Mouse (Mus musculus) midbrain, embryonic 10.5 days (tissue): Measurements from ENCODE around the gene Smpd3. TPM values are rescaled to one million over a fixed set of nuclear protein-coding genes. Genes with fewer than 3 reads are reported as not detected.
"Not testable (repeated sequence)": the region's sequence is repeated elsewhere in the genome, so short reads cannot be mapped to it uniquely, and the experiment has no call there.

Source experiments
- DNase-seq: peaks from one replicate; pipeline ENCODE4 v3.0.0-alpha.2; 2017; ENCODE audit warnings: low spot score
- H3K27ac ChIP-seq: fragments of 300-500 bp; sonication (generic); replicated peaks from 2 replicates; pipeline ENCODE4 v1.5.1; 2016; ENCODE audit warnings: mild to moderate bottlenecking
- H3K27me3 ChIP-seq: fragments of 300-500 bp; sonication (generic); 2 replicates; pipeline ENCODE4 v1.6.1; 2016; ENCODE audit warnings: low read depth, mild to moderate bottlenecking; ENCODE audit not compliant: poor library complexity, severe bottlenecking
- H3K36me3 ChIP-seq: fragments of 300-500 bp; sonication (generic); 2 replicates; pipeline ENCODE4 v1.6.1; 2016; ENCODE audit warnings: mild to moderate bottlenecking, moderate library complexity
- H3K4me1 ChIP-seq: fragments of 300-500 bp; sonication (generic); 2 replicates; pipeline ENCODE4 v1.6.1; 2016
- H3K4me3 ChIP-seq: fragments of 300-500 bp; sonication (generic); 2 replicates; pipeline ENCODE4 v1.5.1; 2016; ENCODE audit warnings: mild to moderate bottlenecking, moderate library complexity
- H3K9me3 ChIP-seq: fragments of 300-500 bp; sonication (generic); replicated peaks from 2 replicates; pipeline ENCODE4 v1.6.1; 2016; ENCODE audit warnings: mild to moderate bottlenecking
- WGBS: fragments of 180-500 bp; shearing (Covaris S2); methylation state at CpG from one replicate; pipeline ENCODE4 v1.1.7; 2016; 5-methylcytosine and 5-hydroxymethylcytosine counted together
- polyA plus RNA-seq: library from polyadenylated mRNA; unstranded; fragments of >200 nt; fragmentation: Nextera tagmentation; extraction: Ambion mirVana; gene quantifications from 2 replicates; pipeline ENCODE4 v1.2.1, GENCODE M21; 2016

Smpd3 gene
- polyA plus RNA-seq, 1 experiment from 2014 or later = 10.4 TPM

DNA sequence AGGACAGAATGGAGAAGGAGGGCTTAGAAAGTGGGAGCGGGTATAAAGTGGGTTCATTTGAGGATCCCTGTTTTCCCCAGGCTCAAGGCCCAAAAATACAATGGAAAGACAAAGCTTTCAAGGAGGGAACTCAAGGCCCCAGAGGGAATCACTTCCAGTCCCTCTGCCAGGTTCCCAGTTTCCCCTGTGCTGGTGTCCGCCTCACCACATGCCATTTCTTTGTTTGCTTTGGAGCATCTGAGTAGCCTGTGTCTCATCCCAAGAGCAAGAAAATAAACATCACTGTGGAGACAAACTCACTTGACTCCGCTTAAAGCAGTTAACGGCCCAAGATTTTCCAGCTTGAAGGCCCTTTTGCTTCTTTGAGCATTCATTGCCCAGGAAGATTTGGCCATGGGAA, 20.7 kb downstream of the Smpd3 start:
- H3K4me1 ChIP-seq = peaks cover 32% of the 10 kb centered on the region
- 55% methylated on average over 4 of the region's 4 CpGs for WGBS
- peaks cover 12% of the 10 kb centered on the region for H3K27me3 ChIP-seq

GRCm38 (mm10) chr8:106316506-106316905, 21.3 kb downstream of the Smpd3 start:
- DNase-seq = no peak
- Histone ChIP-seq H3K4me3 (no peak overlapping the region), H3K4me1 (peaks cover 28% of the 10 kb centered on the region), H3K27ac (no peak overlapping the region), H3K9me3 (no peaks in the 10 kb centered on the region), H3K36me3 (no peaks in the 10 kb centered on the region), H3K27me3 (peaks cover 12% of the 10 kb centered on the region)
- 81% methylated on average over 10 of the region's 10 CpGs for WGBS

More for the DNA sequence above, 20.7 kb downstream of the Smpd3 start:
- DNase-seq = no peak
- H3K9me3 ChIP-seq = no peaks in the 10 kb centered on the region
- no peak overlapping the region for H3K4me3 ChIP-seq
- 0 out of 2 replicates have a peak overlapping the region, but pooled peaks have one; percentile 33 for H3K27ac ChIP-seq
- no peaks in the 10 kb centered on the region for H3K36me3 ChIP-seq

DNA sequence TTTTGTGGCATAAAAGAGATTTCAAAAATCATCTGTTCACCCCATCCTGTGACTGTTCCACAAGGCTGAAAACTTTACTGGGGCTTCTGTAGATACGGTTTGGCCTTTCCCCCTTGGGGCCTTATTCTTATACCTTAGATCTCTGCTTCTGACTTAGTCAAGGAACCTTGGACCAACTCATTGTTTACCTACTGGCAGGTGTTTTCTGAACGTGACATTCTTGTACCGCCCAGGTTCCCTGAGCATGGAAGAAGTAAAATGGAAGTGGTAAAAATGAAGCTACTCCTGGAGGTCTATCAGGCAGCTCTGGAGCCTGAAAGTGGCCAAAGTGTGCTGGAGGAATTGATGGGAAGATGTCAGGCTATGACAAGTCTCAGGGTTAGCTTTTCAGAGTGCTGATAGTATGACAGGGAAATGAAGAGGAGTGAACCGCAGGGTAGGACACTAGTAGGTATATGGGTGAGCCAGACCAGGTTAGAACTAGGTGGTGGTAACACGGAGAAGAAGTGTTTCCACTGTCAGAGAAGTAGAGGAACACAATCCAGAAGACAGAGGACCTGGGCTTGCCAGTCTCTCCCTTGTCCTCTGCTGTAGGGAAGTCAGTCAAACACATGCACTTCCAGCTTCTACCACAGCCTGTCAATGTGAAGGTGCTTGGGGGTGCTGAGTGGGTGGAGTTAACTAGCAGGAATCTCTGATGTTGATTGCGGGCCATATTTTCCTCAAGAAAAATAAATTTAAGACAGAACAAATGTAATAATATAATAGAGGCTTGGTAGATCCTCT, 22.2 kb downstream of the Smpd3 start:
- Histone ChIP-seq H3K9me3 (no peaks in the 10 kb centered on the region), H3K4me3 (no peak overlapping the region), H3K27ac (no peak overlapping the region), H3K27me3 (peaks cover 12% of the 10 kb centered on the region), H3K4me1 (peaks cover 24% of the 10 kb centered on the region), H3K36me3 (no peaks in the 10 kb centered on the region)
- 91% methylated on average over 6 of the region's 6 CpGs for WGBS
- DNase-seq = no peak

DNA sequence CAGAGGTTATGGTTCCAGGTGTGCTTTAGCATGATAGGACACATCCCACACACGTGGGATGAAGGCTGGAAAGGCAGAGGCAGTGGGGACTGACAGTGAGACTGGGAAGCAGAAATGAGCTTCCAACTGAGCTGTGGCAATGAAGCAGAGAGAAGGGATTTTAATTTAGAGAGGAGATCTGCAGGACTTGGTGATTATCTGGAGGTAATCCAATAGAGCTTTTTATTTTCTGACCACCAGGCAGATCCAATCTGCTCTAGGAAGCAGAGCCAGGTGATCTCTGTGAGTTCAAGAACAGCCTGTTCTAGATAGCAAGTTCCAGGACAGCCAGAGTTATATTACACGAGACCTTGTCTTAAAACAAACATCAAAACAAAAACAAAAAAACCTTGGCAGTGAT, 24.0 kb downstream of the Smpd3 start:
- Histone ChIP-seq H3K27me3 (peaks cover 4% of the 10 kb centered on the region; the same call in 1 of the 2 replicates), H3K27ac (no peak overlapping the region), H3K9me3 (no peaks in the 10 kb centered on the region), H3K4me1 (peaks cover 24% of the 10 kb centered on the region), H3K36me3 (no peaks in the 10 kb centered on the region), H3K4me3 (no peak overlapping the region)
- no peak for DNase-seq
- 61% methylated on average over 2 of the region's 2 CpGs for whole genome bisulfite sequencing

DNA sequence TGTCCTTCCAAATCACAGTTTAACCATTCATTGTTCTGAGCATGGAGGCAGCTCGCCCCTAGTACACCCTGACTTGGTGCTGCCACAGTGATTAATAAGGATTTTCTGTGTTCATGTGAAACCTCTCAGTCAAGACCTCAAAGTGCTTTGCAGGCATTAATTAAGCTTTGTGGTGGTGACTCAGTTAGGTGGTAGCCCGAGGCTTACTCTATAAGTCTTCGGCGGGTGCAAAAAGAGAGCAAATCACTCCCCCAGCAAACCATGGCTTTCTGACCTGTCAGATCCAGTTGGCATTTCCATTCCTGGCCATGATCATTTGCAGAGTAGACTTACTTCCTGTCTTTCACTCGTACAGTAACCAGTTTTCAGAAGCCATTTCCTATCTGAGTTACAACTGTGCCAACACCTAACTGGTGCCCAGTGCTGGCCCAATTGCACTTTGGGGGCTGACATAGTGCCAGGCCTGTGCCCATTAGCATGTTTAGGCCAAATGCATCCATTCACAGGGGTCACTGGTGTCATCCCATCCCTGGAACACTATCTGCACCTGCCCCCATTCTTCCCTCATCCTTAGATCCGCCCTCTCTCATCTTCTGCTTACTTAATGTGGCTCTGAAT, 24.6 kb downstream of the Smpd3 start:
- H3K9me3 ChIP-seq = no peaks in the 10 kb centered on the region
- no peaks in the 10 kb centered on the region for H3K36me3 ChIP-seq
- peaks cover 24% of the 10 kb centered on the region for H3K4me1 ChIP-seq
- WGBS = 94% methylated on average over 6 of the region's 6 CpGs
- H3K27me3 ChIP-seq = peaks cover 4% of the 10 kb centered on the region; the same call in 1 of the 2 replicates
- no peak for DNase-seq
- no peak overlapping the region for H3K4me3 ChIP-seq
- H3K27ac ChIP-seq = no peak overlapping the region

DNA sequence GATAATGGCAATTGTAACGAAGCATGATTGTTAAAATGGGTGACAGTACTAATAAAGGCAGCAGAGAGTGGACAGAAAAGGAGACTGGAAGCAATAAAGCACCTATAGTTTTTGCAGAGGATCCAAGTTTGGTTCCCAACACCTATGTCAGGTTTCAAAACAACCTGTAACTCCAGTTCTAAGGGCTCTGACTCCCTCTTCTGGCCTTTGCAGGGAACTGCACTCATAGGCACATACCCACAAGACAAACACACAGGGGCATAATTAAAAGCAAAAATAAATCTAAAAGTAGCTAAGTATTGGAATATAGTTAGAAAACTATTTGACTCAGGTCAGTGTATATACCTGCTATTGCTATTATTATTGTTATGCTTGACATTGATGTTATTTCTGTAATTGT, 25.8 kb downstream of the Smpd3 start:
- WGBS = 95% methylated on average over 1 of the region's 1 CpGs
- Histone ChIP-seq H3K27ac (no peak overlapping the region), H3K9me3 (no peaks in the 10 kb centered on the region), H3K27me3 (0 out of 2 replicates have a peak, but pooled peaks cover 4% of the 10 kb centered on the region), H3K4me3 (no peak overlapping the region), H3K4me1 (peaks cover 12% of the 10 kb centered on the region), H3K36me3 (no peaks in the 10 kb centered on the region)
- no peak for DNase-seq

DNA sequence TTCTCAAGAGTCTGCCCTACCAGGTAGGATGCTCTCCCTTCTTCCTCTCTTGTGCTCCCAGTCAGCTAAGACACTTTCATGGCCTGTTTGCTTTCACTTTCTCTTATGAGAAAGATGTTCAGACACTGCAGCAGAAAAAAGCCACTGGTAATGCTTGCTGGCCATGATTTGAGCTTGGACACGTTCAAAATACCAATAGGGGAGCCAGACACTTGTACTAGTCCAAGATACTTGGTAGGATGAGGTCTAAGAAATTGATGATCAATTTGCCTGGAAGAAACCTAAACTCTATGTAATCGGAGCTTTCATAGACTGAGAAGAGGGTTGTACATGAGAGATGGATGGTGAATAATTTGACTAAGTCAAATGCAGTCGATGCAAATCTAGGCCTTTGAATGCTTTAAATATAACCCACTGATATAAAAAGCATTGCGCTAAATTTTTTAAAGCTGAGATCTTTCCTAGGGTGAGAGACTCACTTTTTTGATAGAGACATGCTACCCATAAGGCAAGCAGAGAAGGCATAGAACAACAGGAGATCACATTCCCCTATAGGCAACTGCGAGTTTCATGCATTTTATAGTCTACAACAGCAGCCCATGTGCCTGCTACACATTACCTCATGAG, 27.6 kb downstream of the Smpd3 start:
- H3K4me1 ChIP-seq = 0 out of 2 replicates have a peak, but pooled peaks cover 3% of the 10 kb centered on the region
- H3K27me3 ChIP-seq = 0 out of 2 replicates have a peak, but pooled peaks cover 4% of the 10 kb centered on the region
- no peak overlapping the region for H3K27ac ChIP-seq
- DNase-seq = no peak
- 94% methylated on average over 5 of the region's 5 CpGs for WGBS
- H3K9me3 ChIP-seq = no peaks in the 10 kb centered on the region
- no peaks in the 10 kb centered on the region for H3K36me3 ChIP-seq
- H3K4me3 ChIP-seq = no peak overlapping the region

DNA sequence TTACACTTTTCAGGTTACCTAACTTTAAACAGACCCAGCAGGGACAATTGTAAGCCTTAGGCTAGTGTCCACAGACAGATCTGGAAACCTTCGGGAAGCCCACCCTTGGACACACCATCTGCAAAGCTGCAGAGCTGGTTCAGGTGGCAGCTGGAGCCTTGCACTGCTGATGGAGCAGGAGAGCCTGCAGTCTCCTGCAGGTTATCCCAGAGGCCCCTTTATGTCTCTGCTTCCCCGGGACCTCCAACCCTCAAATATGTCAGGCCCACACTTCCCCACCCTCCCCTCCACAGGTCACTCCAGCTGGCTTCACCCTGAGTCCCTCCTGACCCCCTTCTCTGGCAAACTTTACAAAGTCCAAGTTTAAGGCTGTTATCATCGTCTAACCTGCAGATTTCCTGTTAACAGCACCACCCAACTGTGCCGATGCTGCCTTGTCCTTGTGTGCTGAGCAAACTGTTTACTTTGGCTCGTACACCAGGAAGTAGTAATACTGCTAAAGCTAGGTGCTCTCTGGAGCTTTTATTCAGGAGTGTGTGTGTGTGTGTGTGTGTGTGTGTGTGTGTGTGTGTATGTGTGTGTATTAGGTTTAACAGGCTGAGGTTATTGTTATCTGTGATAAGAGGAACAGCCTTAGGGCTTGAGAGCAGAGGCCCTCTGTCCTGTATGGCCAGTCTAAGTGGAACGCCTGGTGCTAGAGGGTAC, 29.6 kb downstream of the Smpd3 start:
- not testable (repeated sequence) for H3K36me3 ChIP-seq, H3K27ac ChIP-seq, H3K4me3 ChIP-seq, H3K9me3 ChIP-seq, DNase-seq, H3K27me3 ChIP-seq, H3K4me1 ChIP-seq
- 82% methylated on average over 6 of the region's 6 CpGs for WGBS

- Histone ChIP-seq H3K27ac (no peak overlapping the region), H3K36me3 (no peaks in the 10 kb centered on the region), H3K9me3 (no peaks in the 10 kb centered on the region), H3K4me1 (no peaks in the 10 kb centered on the region), H3K27me3 (no peaks in the 10 kb centered on the region), H3K4me3 (no peak overlapping the region)
- no peak for DNase-seq
- WGBS = 93% methylated on average over 2 of the region's 2 CpGs
Observed at GRCm38 (mm10) chr8:106307586-106307985, 30.2 kb downstream of the Smpd3 start.

GRCm38 (mm10) chr8:106306711-106307248, 31.0 kb downstream of the Smpd3 start:
- H3K36me3 ChIP-seq, H3K9me3 ChIP-seq, H3K4me3 ChIP-seq, H3K4me1 ChIP-seq, DNase-seq, H3K27me3 ChIP-seq, H3K27ac ChIP-seq: not testable (repeated sequence)
- 47% methylated on average over 2 of the region's 2 CpGs for WGBS

- 87% methylated on average over 1 of the region's 1 CpGs for WGBS
- no peak for DNase-seq
- no peaks in the 10 kb centered on the region for H3K9me3 ChIP-seq
- 0 out of 2 replicates have a peak, but pooled peaks cover 1% of the 10 kb centered on the region for H3K4me1 ChIP-seq
- H3K27ac ChIP-seq = no peak overlapping the region
- H3K36me3 ChIP-seq = no peaks in the 10 kb centered on the region
- no peak overlapping the region for H3K4me3 ChIP-seq
- no peaks in the 10 kb centered on the region for H3K27me3 ChIP-seq
Observed at GRCm38 (mm10) chr8:106306076-106306475, 31.7 kb downstream of the Smpd3 start.

- no peak for DNase-seq
- H3K27me3 ChIP-seq = no peaks in the 10 kb centered on the region
- no peaks in the 10 kb centered on the region for H3K9me3 ChIP-seq
- H3K4me1 ChIP-seq = 0 out of 2 replicates have a peak, but pooled peaks cover 6% of the 10 kb centered on the region
- H3K36me3 ChIP-seq = no peaks in the 10 kb centered on the region
- H3K4me3 ChIP-seq = no peak overlapping the region
- no peak overlapping the region for H3K27ac ChIP-seq
- 95% methylated on average over 3 of the region's 3 CpGs for WGBS
Observed at GRCm38 (mm10) chr8:106305301-106305700, 32.5 kb downstream of the Smpd3 start.
